Mouse (Mus musculus) cerebellum, adult 9-11 months (tissue): ENCODE results near the gene Rbm47.

Experiments used
- DNase-seq: peaks from one replicate; pipeline ENCODE4 v3.0.0; 2022

Gene Rbm47

GRCm38 (mm10) chr5:66083350-66083749 lies 89.6 kb downstream of the Rbm47 start:
- no peak for DNase-seq

- DNase-seq, result no peak
These were observed 90.7 kb downstream of the Rbm47 start for GRCm38 (mm10) chr5:66082229-66082572.

DNA sequence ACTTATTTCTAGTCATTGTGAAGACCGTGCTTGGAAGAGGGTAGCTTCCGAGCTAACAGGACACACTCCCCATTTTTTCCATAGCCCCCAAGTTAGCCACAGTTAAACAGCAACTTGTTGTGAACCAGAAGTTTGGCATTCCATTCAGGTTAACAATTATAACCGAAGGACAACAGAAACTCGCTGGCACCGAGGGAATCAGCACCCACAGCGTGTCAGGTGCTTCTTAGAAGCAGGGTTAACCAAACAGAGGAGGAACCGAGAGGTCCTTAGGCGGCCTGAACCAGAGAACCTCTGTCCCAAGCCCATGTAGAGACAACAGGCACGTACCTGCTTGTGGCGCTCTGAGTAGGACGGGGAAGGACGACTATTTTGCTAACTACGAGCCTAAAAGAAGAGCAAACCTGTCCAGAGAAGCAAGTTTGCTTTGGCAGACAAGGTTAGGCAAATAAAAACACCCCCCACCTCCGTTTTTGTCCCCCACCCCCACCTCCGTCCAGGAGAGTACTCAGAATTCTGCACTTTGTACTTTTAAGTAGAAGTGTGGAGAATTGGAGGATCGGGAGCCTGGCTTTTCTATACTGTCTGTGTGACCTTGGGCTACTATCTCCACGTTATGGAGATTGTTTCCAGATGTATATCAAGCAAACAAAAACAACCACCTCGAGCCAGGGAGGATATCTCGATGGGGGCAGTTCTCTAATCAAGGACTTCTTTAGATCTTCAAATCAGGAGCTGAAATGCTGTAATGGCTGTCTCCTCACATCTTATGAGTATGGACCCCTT lies 91.3 kb downstream of the Rbm47 start:
- DNase-seq, result no peak

GRCm38 (mm10) chr5:66080529-66081220 lies 92.2 kb downstream of the Rbm47 start:
- DNase-seq, result no peak

DNA sequence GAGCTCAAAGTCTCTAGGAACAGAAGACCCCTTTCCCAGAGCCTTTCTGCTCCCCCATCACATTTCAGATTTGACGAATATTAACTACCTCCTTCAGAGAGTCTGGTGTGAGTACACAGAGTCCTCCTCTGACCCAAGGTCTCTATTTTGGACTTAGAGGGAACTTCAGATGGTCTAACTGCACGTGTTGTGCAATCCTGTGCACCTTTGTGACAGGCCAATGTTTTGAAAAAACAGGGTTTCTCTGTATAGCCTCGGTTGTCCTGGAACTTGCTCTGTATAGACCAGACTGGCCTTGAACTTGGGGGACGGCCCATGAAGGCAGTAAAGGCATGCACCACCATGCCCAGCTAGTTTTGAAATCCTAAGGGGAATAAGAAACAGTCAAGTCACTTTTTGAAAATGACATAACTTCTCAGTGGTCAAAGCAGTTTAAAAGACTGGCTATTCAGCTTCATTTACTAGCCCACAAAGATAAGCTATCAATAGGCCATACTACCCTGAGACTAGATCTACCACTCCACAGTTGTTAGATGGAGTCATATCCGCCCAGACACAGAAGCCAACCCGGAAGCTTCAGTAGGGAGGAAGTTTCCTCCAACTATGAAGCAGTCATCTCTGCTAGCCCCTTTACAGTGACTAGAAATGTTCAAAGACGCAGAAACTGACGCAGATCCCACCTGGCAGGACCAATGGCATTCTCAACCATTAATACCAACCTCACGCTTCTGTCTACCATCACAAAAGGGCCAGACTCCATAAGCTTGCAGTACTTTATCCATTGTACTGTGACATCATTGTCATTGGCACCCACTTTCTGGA lies 93.3 kb downstream of the Rbm47 start:
- DNase-seq, result no peak

- no peak for DNase-seq
These were observed 94.4 kb downstream of the Rbm47 start for GRCm38 (mm10) chr5:66078491-66079012.

DNA sequence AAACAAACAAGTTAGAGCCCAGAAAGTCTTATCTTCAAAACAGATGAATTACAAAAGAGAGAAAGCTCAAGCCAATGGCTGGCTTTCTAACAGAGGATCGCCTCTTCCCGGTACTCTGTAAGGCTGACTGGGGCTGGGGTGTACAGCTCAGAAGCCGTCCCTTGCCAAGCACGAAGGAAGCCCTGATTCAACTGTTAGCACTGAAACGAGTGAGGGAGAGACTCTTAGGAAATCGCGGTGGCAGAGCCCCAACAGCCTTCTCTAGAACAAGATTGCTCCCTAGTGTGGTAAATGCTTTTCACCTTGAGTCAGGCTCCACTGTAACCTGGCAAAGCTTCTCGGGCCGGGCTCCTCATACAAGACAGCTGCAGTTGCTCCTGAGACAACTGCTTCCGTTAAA lies 95.5 kb downstream of the Rbm47 start:
- no peak for DNase-seq

- DNase-seq, result no peak
These were observed 96.1 kb downstream of the Rbm47 start for GRCm38 (mm10) chr5:66076685-66077301.

DNA sequence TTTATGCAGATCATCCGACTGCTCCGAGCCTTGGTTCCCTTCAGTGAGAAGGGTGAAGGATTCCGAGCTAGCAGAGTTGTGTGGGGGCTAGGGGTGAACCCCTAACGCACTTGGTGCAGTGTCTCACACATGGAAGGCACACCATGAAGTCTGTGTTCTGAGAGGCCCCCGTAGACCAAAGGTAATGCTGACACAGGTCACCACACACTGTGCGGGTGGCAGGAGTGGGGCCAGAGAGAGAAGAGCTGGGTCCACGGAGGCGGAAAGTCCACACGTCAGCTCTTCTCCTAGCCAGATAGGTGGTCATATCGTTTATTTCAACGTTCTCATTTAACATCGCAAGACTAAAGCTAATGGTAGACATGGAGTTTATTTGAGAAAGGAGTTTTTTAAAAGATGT lies 97.0 kb downstream of the Rbm47 start:
- no peak for DNase-seq

DNA sequence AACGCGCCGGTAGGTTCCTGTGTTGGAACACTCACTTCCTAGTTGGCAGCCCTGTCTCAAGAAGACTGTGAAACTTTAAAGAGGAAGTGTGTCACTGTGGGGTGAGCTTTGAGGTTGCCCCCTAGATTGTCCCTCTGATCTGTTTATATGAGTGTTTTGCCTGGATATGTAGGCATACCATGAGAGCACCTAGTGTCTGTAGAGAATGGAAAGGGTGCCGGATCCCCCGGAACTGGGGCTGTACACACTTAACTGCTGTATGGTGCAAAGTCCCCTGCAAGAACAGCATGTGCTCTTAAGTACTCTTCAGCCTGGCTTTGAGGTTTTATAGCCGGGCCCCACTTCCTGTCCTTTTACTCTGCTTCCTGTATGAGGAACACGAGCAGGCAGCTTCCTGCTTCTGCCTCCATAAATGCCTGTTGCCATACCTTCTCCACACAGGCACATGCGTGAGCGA lies 97.9 kb downstream of the Rbm47 start:
- DNase-seq, result no peak

- no peak for DNase-seq
These were observed 98.7 kb downstream of the Rbm47 start for GRCm38 (mm10) chr5:66074235-66074634.

GRCm38 (mm10) chr5:66073604-66074164 lies 99.2 kb downstream of the Rbm47 start:
- DNase-seq, result no peak

- no peak for DNase-seq
These were observed 101.2 kb downstream of the Rbm47 start for GRCm38 (mm10) chr5:66071722-66072121.

- no peak for DNase-seq
These were observed 102.6 kb downstream of the Rbm47 start for GRCm38 (mm10) chr5:66070350-66070749.

DNA sequence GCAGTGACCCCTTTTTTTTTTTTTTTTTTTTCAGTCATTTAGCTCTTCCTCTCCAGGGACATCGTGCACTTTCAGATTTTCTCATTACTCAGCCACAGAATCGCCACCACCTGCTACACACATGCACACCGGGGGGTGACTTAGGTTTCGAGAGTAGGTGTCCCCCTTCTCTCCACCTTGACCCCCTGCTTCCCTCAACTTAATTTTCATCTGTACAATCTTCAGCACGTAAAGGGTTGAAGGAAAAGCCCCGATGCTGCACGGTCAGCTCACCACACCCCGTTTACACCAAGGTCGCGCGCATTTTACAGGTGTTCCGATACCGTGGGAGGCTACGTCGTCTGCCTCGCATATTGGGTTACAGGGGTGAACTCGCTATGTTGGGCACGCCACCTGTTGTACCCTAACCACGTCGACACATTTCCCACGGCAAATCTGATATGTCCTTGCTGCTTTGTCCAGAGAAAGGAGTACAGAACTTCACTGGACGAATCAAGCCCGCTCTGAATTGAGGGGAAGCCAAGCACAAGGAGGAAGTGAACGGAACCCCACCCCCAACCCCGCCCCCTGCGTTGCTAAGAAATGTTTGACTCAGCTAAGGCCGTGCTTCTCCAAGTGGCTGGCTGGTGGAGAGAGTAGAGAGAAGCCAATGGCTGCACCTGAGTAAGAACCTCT lies 103.3 kb downstream of the Rbm47 start:
- no peak for DNase-seq

- no peak for DNase-seq
These were observed 103.8 kb downstream of the Rbm47 start for GRCm38 (mm10) chr5:66069133-66069469.

- DNase-seq, result no peak
These were observed 104.6 kb downstream of the Rbm47 start for GRCm38 (mm10) chr5:66068068-66068920.

- no peak for DNase-seq
These were observed 105.7 kb downstream of the Rbm47 start for GRCm38 (mm10) chr5:66067219-66067618.

DNA sequence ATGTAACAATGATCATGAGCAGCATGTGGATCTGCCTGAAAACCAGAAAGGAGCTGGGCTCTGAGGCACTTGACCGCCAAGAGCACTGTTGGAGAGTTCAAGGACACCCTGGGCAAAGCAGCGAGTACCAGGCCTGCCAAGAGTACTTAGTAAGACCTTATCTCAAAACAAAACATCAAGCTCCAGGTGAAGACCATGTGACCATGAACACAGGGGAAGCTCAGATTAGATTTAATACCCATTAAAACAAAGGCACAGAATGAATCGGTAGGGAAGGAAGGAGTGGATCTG lies 110.0 kb downstream of the Rbm47 start:
- no peak for DNase-seq

DNA sequence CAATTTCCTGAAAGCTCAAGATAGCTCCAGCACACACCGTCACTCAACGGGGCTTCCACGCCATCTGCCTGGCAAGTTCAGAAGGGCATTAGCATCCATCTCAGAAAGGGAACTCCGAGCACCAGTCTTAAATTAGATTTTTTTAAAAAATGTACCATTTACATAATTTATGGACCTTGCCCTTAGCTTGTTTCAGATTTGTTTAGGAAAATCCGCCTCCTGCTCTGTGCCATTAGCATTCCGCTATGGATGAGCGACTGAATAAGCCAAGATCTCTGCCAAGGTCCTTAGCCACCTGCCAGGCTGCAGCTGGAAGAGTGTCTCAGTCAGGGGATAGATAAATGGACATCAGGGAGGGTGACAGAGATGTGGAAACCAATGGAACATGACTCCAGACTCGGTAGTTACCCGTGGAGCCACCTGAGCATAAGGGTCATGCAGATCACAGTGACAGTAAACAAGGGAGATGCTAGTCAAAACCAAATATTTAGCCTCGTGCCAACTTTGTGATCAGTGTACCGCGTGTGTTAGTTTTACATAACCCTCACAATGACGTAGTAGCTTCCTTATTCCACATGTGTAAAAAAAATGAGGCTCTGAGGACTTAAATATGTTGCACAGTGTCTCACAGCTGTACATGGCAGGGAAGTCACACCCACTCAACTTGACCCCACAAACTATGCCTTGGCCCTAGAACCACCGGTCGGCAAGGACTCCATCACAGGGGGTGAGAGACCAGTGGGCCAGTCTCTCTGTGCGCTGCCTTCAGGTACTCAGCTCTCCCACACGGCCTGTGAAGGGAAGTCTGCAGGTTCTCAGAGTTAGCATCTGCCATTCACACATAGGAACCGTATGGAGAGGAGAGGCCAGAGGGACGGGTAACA lies 110.6 kb downstream of the Rbm47 start:
- DNase-seq, result no peak
